Mouse (Mus musculus) stomach, postnatal 0 days (tissue): ENCODE measurements around the gene Rtl1. TPM values are rescaled to one million over a fixed set of nuclear protein-coding genes. Genes with fewer than 3 reads are reported as not detected.

Source experiments
- ATAC-seq: fragments of 200-750 bp; cut with Nextera tagmentation; 2 replicates; pipeline ENCODE4 v1.8.0; 2017; ENCODE audit not compliant: low FRiP score, low TSS enrichment
- DNase-seq: peaks from one replicate; pipeline ENCODE4 v3.0.0-alpha.2; 2016; ENCODE audit warnings: low spot score
- H3K27ac ChIP-seq: fragments of 300-500 bp; sonication (generic); replicated peaks from 2 replicates; pipeline ENCODE4 v1.5.1; 2014; ENCODE audit warnings: mild to moderate bottlenecking, control low read depth
- H3K27me3 ChIP-seq: fragments of 300-500 bp; sonication (generic); 2 replicates; pipeline ENCODE4 v1.6.1; 2014; ENCODE audit warnings: low read length; ENCODE audit not compliant: control insufficient read depth, insufficient read depth
- H3K36me3 ChIP-seq: fragments of 300-500 bp; sonication (generic); 2 replicates; pipeline ENCODE4 v1.6.1; 2014; ENCODE audit warnings: low read length, mixed read lengths; ENCODE audit not compliant: control insufficient read depth, insufficient read depth
- H3K4me1 ChIP-seq: fragments of 300-500 bp; sonication (generic); replicated peaks from 2 replicates; pipeline ENCODE4 v1.6.1; 2014; ENCODE audit warnings: antibody characterized with exemption; ENCODE audit not compliant: control insufficient read depth, insufficient read depth
- H3K4me2 ChIP-seq: fragments of 300-500 bp; sonication (generic); replicated peaks from 2 replicates; pipeline ENCODE4 v1.6.1; 2014; ENCODE audit warnings: low read depth, mild to moderate bottlenecking, control low read depth, moderate library complexity
- H3K4me3 ChIP-seq: fragments of 300-500 bp; sonication (generic); 2 replicates; pipeline ENCODE4 v1.5.1; 2014; ENCODE audit warnings: low read depth, low read length, control low read depth
- H3K9ac ChIP-seq: fragments of 300-500 bp; sonication (generic); 2 replicates; pipeline ENCODE4 v1.6.1; 2014; ENCODE audit warnings: mild to moderate bottlenecking, low read length, control low read depth, mixed read lengths
- H3K9me3 ChIP-seq: fragments of 300-500 bp; sonication (generic); 2 replicates; pipeline ENCODE4 v1.6.1; 2016; ENCODE audit warnings: low read length; ENCODE audit not compliant: control insufficient read depth
- CTCF ChIP-seq: IDR thresholded peaks from 2 replicates; pipeline ENCODE4 v1.5.1; 2016; ENCODE audit warnings: antibody characterized with exemption, low read depth, mild to moderate bottlenecking, moderate library complexity
- EP300 ChIP-seq: optimal IDR thresholded peaks from 2 replicates; pipeline ENCODE3; 2016; ENCODE audit warnings: antibody characterized with exemption
- WGBS: fragments of 180-500 bp; shearing (Covaris S2); extraction: QIAGEN DNeasy Blood & Tissue Kit; methylation state at CpG from one replicate; pipeline ENCODE4 v1.1.7; 2014; 5-methylcytosine and 5-hydroxymethylcytosine counted together
- polyA plus RNA-seq: library from polyadenylated mRNA; unstranded; fragments of >200 nt; fragmentation: Nextera tagmentation; extraction: Ambion mirVana; gene quantifications from 2 replicates; pipeline ENCODE4 v1.2.1, GENCODE M21; 2015

The Rtl1 gene
- polyA plus RNA-seq, 1 experiment from 2014 or later = 0.35 TPM

- Histone ChIP-seq H3K4me3 (no peak overlapping the region), H3K27me3 (no peaks in the 10 kb centered on the region), H3K27ac (no peak overlapping the region), H3K4me2 (no peak overlapping the region), H3K9me3 (no peaks in the 10 kb centered on the region), H3K36me3 (peaks cover 2% of the 10 kb centered on the region; the same call in 1 of the 2 replicates), H3K4me1 (no peaks in the 10 kb centered on the region), H3K9ac (no peak overlapping the region)
- no peak for ATAC-seq
- peak; percentile 21 for DNase-seq
- TF ChIP-seq CTCF (peak; percentile 62), EP300 (no peak)
- 61% methylated on average over 13 of the region's 13 CpGs for WGBS
Observed at GRCm38 (mm10) chr12:109608576-109609440, 8.7 kb upstream of the Rtl1 start.

DNA sequence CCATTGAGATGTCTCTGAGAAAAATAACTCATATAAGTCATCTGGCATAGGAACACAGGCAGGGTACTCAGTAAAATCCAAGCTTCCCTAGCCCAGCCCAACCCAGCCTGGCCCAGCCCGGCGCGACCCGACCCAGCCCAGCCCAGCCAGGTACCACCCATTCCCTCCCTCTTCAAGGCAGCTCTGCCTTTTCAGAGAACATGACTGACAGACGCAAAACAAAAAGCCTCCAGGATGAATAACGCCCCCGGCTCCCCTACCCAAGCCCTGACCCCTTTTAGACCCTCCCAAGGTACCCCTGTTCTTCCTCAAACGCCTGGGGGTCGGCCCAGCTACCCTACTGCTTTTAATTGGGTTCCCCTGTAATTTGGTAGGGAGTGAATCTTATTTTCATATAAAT lies 7.8 kb upstream of the Rtl1 start:
- Histone ChIP-seq H3K4me1 (no peaks in the 10 kb centered on the region), H3K36me3 (peaks cover 3% of the 10 kb centered on the region; the same call in 1 of the 2 replicates), H3K4me2 (no peak overlapping the region), H3K27me3 (no peaks in the 10 kb centered on the region), H3K9me3 (no peaks in the 10 kb centered on the region), H3K9ac (no peak overlapping the region), H3K27ac (no peak overlapping the region), H3K4me3 (no peak overlapping the region)
- no peak for TF ChIP-seq EP300
- TF ChIP-seq CTCF = no peak
- DNase-seq = peak; percentile 11
- no peak for ATAC-seq
- 47% methylated on average over 9 of the region's 9 CpGs for WGBS

DNA sequence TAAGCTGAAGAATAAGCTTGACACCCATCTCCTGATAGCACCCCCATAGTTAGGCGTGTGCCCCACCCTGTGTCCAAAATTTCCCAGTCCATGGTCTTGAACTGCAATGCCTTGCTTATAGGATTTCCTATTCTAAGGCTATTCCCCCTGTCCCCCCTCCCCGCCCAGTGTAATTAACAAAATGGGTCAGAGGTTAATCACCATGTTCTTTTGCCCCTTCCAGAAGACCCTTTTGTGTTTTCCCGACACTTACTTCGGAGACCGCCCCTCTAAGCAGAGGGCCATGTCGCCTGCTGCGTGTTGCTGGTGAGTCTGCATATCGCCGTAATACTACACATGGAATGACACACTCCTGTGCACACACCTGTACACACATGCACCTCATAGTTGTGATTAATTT lies 7.1 kb upstream of the Rtl1 start:
- H3K4me3 ChIP-seq = no peak overlapping the region
- WGBS = 88% methylated on average over 9 of the region's 9 CpGs
- no peaks in the 10 kb centered on the region for H3K27me3 ChIP-seq
- peaks cover 3% of the 10 kb centered on the region; the same call in 1 of the 2 replicates for H3K36me3 ChIP-seq
- no peaks in the 10 kb centered on the region for H3K4me1 ChIP-seq
- H3K9ac ChIP-seq = no peak overlapping the region
- H3K4me2 ChIP-seq = no peak overlapping the region
- ATAC-seq (no peak), DNase-seq (peak; percentile 7)
- no peaks in the 10 kb centered on the region for H3K9me3 ChIP-seq
- TF ChIP-seq CTCF (no peak), EP300 (no peak)
- no peak overlapping the region for H3K27ac ChIP-seq

DNA sequence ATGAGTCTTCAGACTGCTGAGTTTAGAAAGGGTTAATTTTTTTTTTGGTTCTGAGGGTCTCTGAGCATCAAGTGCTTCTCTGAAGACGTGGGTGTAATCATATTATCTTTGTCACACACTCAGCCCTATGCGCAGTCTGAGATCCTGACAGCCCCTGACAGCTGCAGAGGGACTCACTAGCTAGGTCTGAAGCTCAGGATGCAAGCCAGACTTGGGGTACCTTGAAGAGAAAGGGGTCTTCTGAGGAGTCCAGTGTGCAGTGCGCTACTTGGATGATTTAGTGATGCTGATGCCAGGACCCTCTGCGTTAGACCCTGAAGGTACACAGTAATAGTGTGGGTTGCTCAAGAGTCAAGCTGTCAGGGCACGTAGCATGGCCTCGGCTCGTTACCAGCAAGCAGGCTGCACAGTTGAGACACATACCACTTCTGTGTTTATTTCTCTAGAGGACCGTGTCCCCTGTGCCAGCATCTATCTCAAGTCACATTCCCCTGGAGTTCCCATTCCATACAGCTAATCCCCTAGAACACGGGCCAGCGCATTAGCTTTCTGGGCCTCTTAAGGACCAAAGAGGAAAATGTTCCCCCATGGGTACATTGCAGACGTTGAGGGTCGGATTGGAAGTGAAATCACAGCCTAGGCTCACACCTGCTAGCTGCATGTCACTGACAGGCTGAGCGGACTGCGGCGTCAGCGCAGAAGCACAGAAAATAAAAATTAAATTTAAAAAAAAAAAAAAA lies 5.0 kb upstream of the Rtl1 start:
- 65% methylated on average over 16 of the region's 16 CpGs for WGBS
- DNase-seq (peak; percentile 9), ATAC-seq (no peak)
- Histone ChIP-seq H3K9ac (no peak overlapping the region), H3K9me3 (no peaks in the 10 kb centered on the region), H3K27ac (no peak overlapping the region), H3K36me3 (peaks cover 3% of the 10 kb centered on the region; the same call in 1 of the 2 replicates), H3K4me2 (no peak overlapping the region), H3K4me3 (no peak overlapping the region), H3K27me3 (no peaks in the 10 kb centered on the region), H3K4me1 (no peaks in the 10 kb centered on the region)
- TF ChIP-seq CTCF = no peak

- Histone ChIP-seq H3K27ac (no peak overlapping the region), H3K4me1 (no peaks in the 10 kb centered on the region), H3K9ac (no peak overlapping the region), H3K27me3 (no peaks in the 10 kb centered on the region), H3K9me3 (no peaks in the 10 kb centered on the region), H3K36me3 (0 out of 2 replicates have a peak, but pooled peaks cover under 1% of the 10 kb centered on the region), H3K4me2 (no peak overlapping the region), H3K4me3 (no peak overlapping the region)
- 40% methylated on average over 12 of the region's 12 CpGs for WGBS
- TF ChIP-seq CTCF (no peak), EP300 (no peak)
- no peak for ATAC-seq
- DNase-seq = no peak
Observed at GRCm38 (mm10) chr12:109598551-109599250, 1.4 kb downstream of the Rtl1 start.
